24 mouse cellular contexts compared by ENCODE assay signal in the genomic region with DNA sequence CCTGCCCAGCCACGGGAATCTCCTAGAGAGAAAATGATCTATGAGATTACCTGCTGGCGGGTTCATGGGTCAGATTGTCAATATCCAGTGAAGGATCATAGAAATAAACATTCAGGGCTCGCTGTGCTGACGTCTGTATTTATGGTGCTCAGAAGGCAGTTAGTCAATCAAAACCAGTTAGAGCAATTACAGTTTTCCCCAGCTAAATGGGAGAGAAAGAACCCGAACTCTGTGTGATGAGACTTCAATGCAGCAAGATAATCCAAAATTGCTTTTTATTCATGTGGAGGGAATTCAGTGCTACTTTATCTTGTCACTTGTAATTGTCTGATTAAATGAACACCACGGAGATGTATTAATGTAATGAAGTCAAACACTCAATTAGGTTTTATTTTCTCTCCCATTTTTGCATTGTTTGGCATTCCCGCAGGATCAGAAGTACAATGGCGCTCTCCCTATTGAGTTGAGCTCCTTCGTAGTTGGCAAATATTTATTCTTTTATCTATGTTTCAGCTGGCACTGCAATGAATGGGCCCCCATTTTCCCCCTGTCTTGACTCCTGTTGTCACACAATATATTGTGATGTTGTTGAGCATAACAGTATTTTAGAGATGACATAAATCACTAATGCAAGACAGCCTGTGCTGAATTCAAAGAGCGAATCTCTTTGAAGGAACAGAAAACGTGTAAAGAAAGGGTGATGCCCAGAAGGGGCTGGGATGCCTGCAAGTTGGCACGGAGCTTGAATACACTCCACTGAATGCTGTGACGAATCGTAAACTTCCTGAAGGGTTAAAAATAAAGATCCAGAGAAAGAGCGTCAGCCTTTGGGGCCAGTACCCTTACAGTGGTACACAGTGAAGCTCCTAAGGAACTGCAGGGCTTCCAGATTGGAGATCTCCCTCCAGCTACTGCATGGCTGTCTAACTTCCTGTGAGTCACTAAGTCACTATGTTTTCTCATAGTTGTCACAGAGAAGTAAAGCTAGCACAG.
DNase-seq lines count a peak whose midpoint lies in the region; ATAC-seq lines count a peak whose summit lies in the region.
"Had no signal": no experiment of that assay in that cellular context is flagged by ENCODE, and none has a peak within 500 bp of the region (broad histone marks: within the 10 kb centered on the region; RNA-seq: fewer than 3 reads in every experiment).

No protein-coding gene starts in this region.

- H3K4me1 ChIP-seq in forebrain, embryonic 14.5 days (ENCODE audit: control insufficient read depth, insufficient read depth, low read length) = peaks cover 5% of the 10 kb centered on the region; the same call in 1 of the 2 replicates
- H3K4me1 ChIP-seq in forebrain, embryonic 10.5 days = no peaks in the 10 kb centered on the region
- peaks cover 14% of the 10 kb centered on the region; the same call in 1 of the 2 replicates for H3K4me1 ChIP-seq in midbrain, embryonic 14.5 days (ENCODE audit: control insufficient read depth, insufficient read depth, low read length)
- no peaks in the 10 kb centered on the region for H3K4me1 ChIP-seq in midbrain, embryonic 10.5 days
- peaks cover 17% of the 10 kb centered on the region for H3K4me1 ChIP-seq in midbrain, embryonic 15.5 days
- H3K4me1 ChIP-seq: embryonic facial prominence, embryonic 15.5 days; intestine, embryonic 15.5 days; limb, embryonic 10.5 days; midbrain, embryonic 12.5 days had no signal

- no peak overlapping the region for H3K4me2 ChIP-seq in forebrain, embryonic 14.5 days (ENCODE audit: low read length)
- H3K4me2 ChIP-seq in midbrain, embryonic 14.5 days (ENCODE audit: low read length) = no peak overlapping the region
- H3K4me2 ChIP-seq in midbrain, embryonic 15.5 days = peak overlapping the region; percentile 1; the same call in 1 of the 2 replicates
- H3K4me2 ChIP-seq: embryonic facial prominence, embryonic 15.5 days; intestine, embryonic 15.5 days; midbrain, embryonic 12.5 days had no signal

- DNase-seq in forebrain, embryonic 14.5 days (ENCODE audit: low spot score) = peak; percentile 49
- DNase-seq in forebrain, embryonic 10.5 days (ENCODE audit: extremely low spot score, low spot score) = no peak
- peak; percentile 52 for DNase-seq in midbrain, embryonic 14.5 days
- no peak for DNase-seq in midbrain, embryonic 10.5 days (ENCODE audit: low spot score)
- no peak for DNase-seq in Muller cell, postnatal 12 days (ENCODE audit: inconsistent ontology term)
- no peak for DNase-seq in ovary, postnatal 10 days (ENCODE audit: low spot score)
- DNase-seq: adrenal gland, postnatal 25 days; cerebellum, adult 11-12 months; cerebellum, postnatal 36 days; heart, adult 18-20 months; heart, postnatal 36 days; kidney, postnatal 4 days; layer of hippocampus, adult 9-11 months; lung, adult 18-20 months; right cerebral cortex, postnatal 25 days; thymus, postnatal 4 days had no signal

- H3K36me3 ChIP-seq in forebrain, embryonic 14.5 days (ENCODE audit: control insufficient read depth, insufficient read depth, low read length) = no peaks in the 10 kb centered on the region
- H3K36me3 ChIP-seq in forebrain, embryonic 10.5 days (replicated peaks) = no peaks in the 10 kb centered on the region
- no peaks in the 10 kb centered on the region for H3K36me3 ChIP-seq in midbrain, embryonic 14.5 days (ENCODE audit: control insufficient read depth, insufficient read depth, low read length)
- no peaks in the 10 kb centered on the region for H3K36me3 ChIP-seq in midbrain, embryonic 10.5 days
- H3K36me3 ChIP-seq in midbrain, embryonic 15.5 days (replicated peaks) = no peaks in the 10 kb centered on the region
- H3K36me3 ChIP-seq: embryonic facial prominence, embryonic 15.5 days; G1E; intestine, embryonic 15.5 days; limb, embryonic 10.5 days; midbrain, embryonic 12.5 days had no signal

- ATAC-seq in forebrain, embryonic 14.5 days = no peak
- ATAC-seq in midbrain, embryonic 14.5 days (ENCODE audit: low FRiP score, low TSS enrichment) = no peak
- ATAC-seq in midbrain, embryonic 15.5 days (replicated peaks) = peak; percentile 37; the same call in 1 of the 2 replicates
- ATAC-seq in CD4-positive, CD25-positive, alpha-beta regulatory T cell, adult 4 months = no peak
- ATAC-seq: intestine, embryonic 15.5 days had no signal

- no peak overlapping the region for H3K4me3 ChIP-seq in forebrain, embryonic 14.5 days (ENCODE audit: low read depth, low read length)
- H3K4me3 ChIP-seq in forebrain, embryonic 10.5 days = no peak overlapping the region
- H3K4me3 ChIP-seq in midbrain, embryonic 14.5 days (replicated peaks; ENCODE audit: low read depth, low read length) = no peak overlapping the region
- no peak overlapping the region for H3K4me3 ChIP-seq in midbrain, embryonic 10.5 days
- H3K4me3 ChIP-seq in midbrain, embryonic 15.5 days = no peak overlapping the region
- H3K4me3 ChIP-seq: embryonic facial prominence, embryonic 15.5 days; intestine, embryonic 15.5 days; limb, embryonic 10.5 days; midbrain, embryonic 12.5 days had no signal

- H3K27me3 ChIP-seq in forebrain, embryonic 14.5 days (replicated peaks; ENCODE audit: control insufficient read depth, insufficient read depth, low read length) = no peaks in the 10 kb centered on the region
- no peaks in the 10 kb centered on the region for H3K27me3 ChIP-seq in forebrain, embryonic 10.5 days (ENCODE audit: poor library complexity, severe bottlenecking)
- no peaks in the 10 kb centered on the region for H3K27me3 ChIP-seq in midbrain, embryonic 14.5 days (ENCODE audit: control insufficient read depth, insufficient read depth, low read length)
- H3K27me3 ChIP-seq in midbrain, embryonic 10.5 days (ENCODE audit: low read depth, poor library complexity, severe bottlenecking) = no peaks in the 10 kb centered on the region
- H3K27me3 ChIP-seq in midbrain, embryonic 15.5 days (replicated peaks) = no peaks in the 10 kb centered on the region
- H3K27me3 ChIP-seq: embryonic facial prominence, embryonic 15.5 days; intestine, embryonic 15.5 days; midbrain, embryonic 12.5 days had no signal

- H3K27ac ChIP-seq in forebrain, embryonic 14.5 days (ENCODE audit: low read depth, low read length) = no peak overlapping the region
- no peak overlapping the region for H3K27ac ChIP-seq in forebrain, embryonic 10.5 days
- peak overlapping the region; percentile 38; the same call in 1 of the 2 replicates for H3K27ac ChIP-seq in midbrain, embryonic 14.5 days (replicated peaks; ENCODE audit: low read depth, low read length)
- H3K27ac ChIP-seq in midbrain, embryonic 10.5 days (replicated peaks) = no peak overlapping the region
- peak overlapping the region; percentile 13; the same call in 1 of the 2 replicates for H3K27ac ChIP-seq in midbrain, embryonic 15.5 days
- H3K27ac ChIP-seq: embryonic facial prominence, embryonic 15.5 days; intestine, embryonic 15.5 days; limb, embryonic 10.5 days; macrophage; midbrain, embryonic 12.5 days had no signal

- no peaks in the 10 kb centered on the region for H3K9me3 ChIP-seq in forebrain, embryonic 14.5 days (replicated peaks; ENCODE audit: control insufficient read depth, low read length)
- no peaks in the 10 kb centered on the region for H3K9me3 ChIP-seq in forebrain, embryonic 10.5 days
- H3K9me3 ChIP-seq in midbrain, embryonic 14.5 days (ENCODE audit: control insufficient read depth, low read length) = no peaks in the 10 kb centered on the region
- no peaks in the 10 kb centered on the region for H3K9me3 ChIP-seq in midbrain, embryonic 10.5 days (replicated peaks)
- no peaks in the 10 kb centered on the region for H3K9me3 ChIP-seq in midbrain, embryonic 15.5 days
- H3K9me3 ChIP-seq: embryonic facial prominence, embryonic 15.5 days; intestine, embryonic 15.5 days; limb, embryonic 10.5 days; midbrain, embryonic 12.5 days had no signal

- WGBS in forebrain, embryonic 14.5 days = 60% methylated on average over 15 of the region's 15 CpGs
- 86% methylated on average over 15 of the region's 15 CpGs for WGBS in forebrain, embryonic 10.5 days
- 47% methylated on average over 15 of the region's 15 CpGs for WGBS in midbrain, embryonic 14.5 days
- 82% methylated on average over 15 of the region's 15 CpGs for WGBS in midbrain, embryonic 10.5 days
- 41% methylated on average over 15 of the region's 15 CpGs for WGBS in midbrain, embryonic 15.5 days

- H3K9ac ChIP-seq in forebrain, embryonic 14.5 days (ENCODE audit: low read length) = no peak overlapping the region
- no peak overlapping the region for H3K9ac ChIP-seq in midbrain, embryonic 14.5 days (replicated peaks; ENCODE audit: low read length)
- no peak overlapping the region for H3K9ac ChIP-seq in midbrain, embryonic 15.5 days
- H3K9ac ChIP-seq: embryonic facial prominence, embryonic 15.5 days; intestine, embryonic 15.5 days; midbrain, embryonic 12.5 days had no signal

Comparison
In these comparisons a context has a peak if more than half of its experiments do, and no peak if none do; other contexts are left out.
1. DNase-seq: peak in forebrain, embryonic 14.5 days (single experiment) and midbrain, embryonic 14.5 days (single experiment); none in forebrain, embryonic 10.5 days (single experiment), midbrain, embryonic 10.5 days (single experiment), Muller cell, postnatal 12 days (single experiment) and ovary, postnatal 10 days (single experiment).
2. H3K27ac ChIP-seq: peak in midbrain, embryonic 14.5 days (single experiment) and midbrain, embryonic 15.5 days (single experiment); none in forebrain, embryonic 14.5 days (single experiment), forebrain, embryonic 10.5 days (single experiment) and midbrain, embryonic 10.5 days (single experiment).